Mouse (Mus musculus): ENCODE measurements around the gene Iqgap2. TPM values are rescaled to one million over a fixed set of nuclear protein-coding genes. Genes with fewer than 3 reads are reported as not detected.

The Iqgap2 gene
- polyA plus RNA-seq, 1 experiment = 0.06 TPM

DNA sequence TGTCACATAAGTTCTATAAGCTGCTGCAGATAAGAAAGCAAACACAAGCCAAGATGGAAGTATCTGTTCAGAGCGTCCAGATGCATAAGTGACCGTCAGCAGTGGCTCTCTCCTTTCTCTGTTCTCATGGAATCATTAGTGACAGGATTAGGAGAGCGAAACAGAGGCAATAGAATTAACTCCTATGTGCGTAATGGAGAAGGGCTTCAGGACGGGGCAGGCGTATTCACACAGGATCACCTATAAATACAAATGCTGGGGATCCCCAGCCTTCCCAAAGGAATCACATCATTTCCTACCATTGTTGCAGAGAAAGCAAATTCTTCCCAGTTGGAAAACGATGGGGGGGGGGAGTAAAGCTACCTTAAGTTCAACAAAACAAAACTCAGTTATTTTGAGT, 232.3 kb downstream of the Iqgap2 start:
- Histone ChIP-seq H3ac (ENCODE audit: control insufficient read depth, insufficient read length, low read depth) (no peak overlapping the region), H3K27me3 (ENCODE audit: control insufficient read depth, insufficient read depth, insufficient read length) (no peaks in the 10 kb centered on the region), H3K36me3 (ENCODE audit: control insufficient read depth, insufficient read depth) (no peaks in the 10 kb centered on the region), H3K79me2 (ENCODE audit: control insufficient read depth, insufficient read depth) (no peaks in the 10 kb centered on the region), H3K79me3 (ENCODE audit: low read depth) (no peaks in the 10 kb centered on the region), H3K4me3 (ENCODE audit: insufficient read depth, poor library complexity, severe bottlenecking) (no peak overlapping the region)
- TF ChIP-seq FOSL1 (IDR thresholded peaks at IDR 0.05; ENCODE audit: insufficient read depth, low read length, poor library complexity, severe bottlenecking) (no peak), CEBPB (IDR thresholded peaks at IDR 0.05; ENCODE audit: low read depth) (no peak), USF1 (IDR thresholded peaks at IDR 0.05; ENCODE audit: low read depth) (no peak), MYOG (IDR thresholded peaks at IDR 0.05; ENCODE audit: control insufficient read depth, extremely low read depth, insufficient read length) (no peak), MAX (IDR thresholded peaks at IDR 0.05) (no peak), MYOD1 (IDR thresholded peaks at IDR 0.05; ENCODE audit: control insufficient read depth, insufficient read length, low read depth) (no peak), CTCF (IDR thresholded peaks at IDR 0.05; ENCODE audit: control insufficient read depth, insufficient read depth, insufficient read length) (no peak)

DNA sequence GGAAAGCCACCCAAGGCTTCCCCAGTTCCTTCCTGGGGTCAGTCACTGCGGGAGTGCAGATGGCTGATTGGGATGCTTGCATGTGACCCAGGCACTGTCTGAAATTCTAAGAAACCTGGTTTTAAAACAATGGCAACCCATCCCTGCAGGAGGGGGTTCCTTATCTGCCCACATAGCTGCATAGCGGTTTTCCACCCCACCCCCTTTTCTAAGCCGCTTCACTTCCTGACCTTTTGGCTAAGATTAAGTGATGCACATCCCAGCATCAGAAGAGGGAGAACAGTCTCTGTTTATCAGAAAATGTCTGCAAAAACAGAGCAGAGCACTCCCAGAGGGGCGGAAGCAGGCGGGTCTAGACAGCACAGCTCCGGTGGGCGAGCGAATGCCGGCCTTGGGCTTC, 234.6 kb downstream of the Iqgap2 start:
- Histone ChIP-seq H3K36me3 (ENCODE audit: control insufficient read depth, insufficient read depth) (no peaks in the 10 kb centered on the region), H3K79me3 (ENCODE audit: low read depth) (no peaks in the 10 kb centered on the region), H3ac (ENCODE audit: control insufficient read depth, insufficient read length, low read depth) (no peak overlapping the region), H3K27me3 (ENCODE audit: control insufficient read depth, insufficient read depth, insufficient read length) (no peaks in the 10 kb centered on the region), H3K79me2 (ENCODE audit: control insufficient read depth, insufficient read depth) (no peaks in the 10 kb centered on the region), H3K4me3 (ENCODE audit: insufficient read depth, poor library complexity, severe bottlenecking) (no peak overlapping the region)
- TF ChIP-seq CEBPB (IDR thresholded peaks at IDR 0.05; ENCODE audit: low read depth) (no peak), CTCF (IDR thresholded peaks at IDR 0.05; ENCODE audit: control insufficient read depth, insufficient read depth, insufficient read length) (no peak), MAX (IDR thresholded peaks at IDR 0.05) (no peak), USF1 (IDR thresholded peaks at IDR 0.05; ENCODE audit: low read depth) (no peak), MYOD1 (IDR thresholded peaks at IDR 0.05; ENCODE audit: control insufficient read depth, insufficient read length, low read depth) (no peak), MYOG (IDR thresholded peaks at IDR 0.05; ENCODE audit: control insufficient read depth, extremely low read depth, insufficient read length) (no peak), FOSL1 (IDR thresholded peaks at IDR 0.05; ENCODE audit: insufficient read depth, low read length, poor library complexity, severe bottlenecking) (no peak)

DNA sequence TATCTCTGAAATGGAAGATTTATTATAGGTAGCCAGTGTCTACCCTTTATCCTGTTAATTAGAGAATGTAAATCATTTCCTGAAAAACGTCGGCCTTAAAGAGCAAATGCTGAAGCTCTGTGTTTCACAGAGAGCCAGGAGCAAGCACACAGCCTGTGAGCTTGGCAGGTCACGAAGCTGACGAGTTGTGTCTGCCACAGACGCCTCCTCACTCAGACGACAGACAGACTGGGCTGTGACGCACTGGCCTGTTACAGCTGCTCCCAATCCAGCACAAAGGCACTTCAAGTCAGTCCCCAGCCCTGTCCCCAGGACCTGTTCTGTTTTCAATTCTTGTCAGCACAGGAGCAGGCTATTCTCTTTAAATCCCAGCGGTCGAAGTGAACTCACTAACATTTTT, 236.4 kb downstream of the Iqgap2 start:
- Histone ChIP-seq H3K79me2 (ENCODE audit: control insufficient read depth, insufficient read depth) (no peaks in the 10 kb centered on the region), H3ac (ENCODE audit: control insufficient read depth, insufficient read length, low read depth) (no peak overlapping the region), H3K27me3 (ENCODE audit: control insufficient read depth, insufficient read depth, insufficient read length) (no peaks in the 10 kb centered on the region), H3K4me3 (ENCODE audit: insufficient read depth, poor library complexity, severe bottlenecking) (no peak overlapping the region), H3K79me3 (ENCODE audit: low read depth) (no peaks in the 10 kb centered on the region), H3K36me3 (ENCODE audit: control insufficient read depth, insufficient read depth) (no peaks in the 10 kb centered on the region)
- TF ChIP-seq MAX (IDR thresholded peaks at IDR 0.05) (no peak), MYOG (IDR thresholded peaks at IDR 0.05; ENCODE audit: control insufficient read depth, extremely low read depth, insufficient read length) (no peak), MYOD1 (IDR thresholded peaks at IDR 0.05; ENCODE audit: control insufficient read depth, insufficient read length, low read depth) (no peak), FOSL1 (IDR thresholded peaks at IDR 0.05; ENCODE audit: insufficient read depth, low read length, poor library complexity, severe bottlenecking) (no peak), USF1 (IDR thresholded peaks at IDR 0.05; ENCODE audit: low read depth) (no peak), CEBPB (IDR thresholded peaks at IDR 0.05; ENCODE audit: low read depth) (no peak), CTCF (IDR thresholded peaks at IDR 0.05; ENCODE audit: control insufficient read depth, insufficient read depth, insufficient read length) (no peak)

DNA sequence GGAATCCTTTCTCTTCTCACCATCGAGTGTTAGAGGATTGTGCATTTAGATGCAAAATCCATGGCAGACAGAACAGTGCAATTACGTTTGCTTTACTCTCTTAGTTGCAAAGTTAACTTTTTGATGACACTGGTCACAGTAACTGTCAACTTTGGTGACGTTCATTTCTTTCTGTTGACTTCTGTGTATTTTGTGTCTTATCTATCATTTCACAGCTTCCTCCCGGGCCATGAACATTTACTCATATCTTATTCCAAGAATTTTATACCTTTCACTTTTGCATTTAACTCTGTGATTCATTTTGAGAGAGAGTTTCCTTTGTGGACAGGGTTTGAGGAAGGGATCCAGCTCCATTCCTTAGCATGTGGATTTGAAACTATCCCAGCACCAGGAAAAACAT, 238.0 kb downstream of the Iqgap2 start:
- no peaks in the 10 kb centered on the region for H3K79me2 ChIP-seq (ENCODE audit: control insufficient read depth, insufficient read depth)
- H3K27me3 ChIP-seq (ENCODE audit: control insufficient read depth, insufficient read depth, insufficient read length) = no peaks in the 10 kb centered on the region
- no peak overlapping the region for H3K4me3 ChIP-seq (ENCODE audit: insufficient read depth, poor library complexity, severe bottlenecking)
- no peaks in the 10 kb centered on the region for H3K36me3 ChIP-seq (ENCODE audit: control insufficient read depth, insufficient read depth)
- no peak overlapping the region for H3ac ChIP-seq (ENCODE audit: control insufficient read depth, insufficient read length, low read depth)
- no peaks in the 10 kb centered on the region for H3K79me3 ChIP-seq (ENCODE audit: low read depth)
- no peak for TF ChIP-seq MAX (IDR thresholded peaks at IDR 0.05)
- TF ChIP-seq FOSL1 (IDR thresholded peaks at IDR 0.05; ENCODE audit: insufficient read depth, low read length, poor library complexity, severe bottlenecking) = no peak
- TF ChIP-seq MYOD1 (IDR thresholded peaks at IDR 0.05; ENCODE audit: control insufficient read depth, insufficient read length, low read depth) = no peak
- no peak for TF ChIP-seq CTCF (IDR thresholded peaks at IDR 0.05; ENCODE audit: control insufficient read depth, insufficient read depth, insufficient read length)
- TF ChIP-seq MYOG (IDR thresholded peaks at IDR 0.05; ENCODE audit: control insufficient read depth, extremely low read depth, insufficient read length) = no peak
- no peak for TF ChIP-seq CEBPB (IDR thresholded peaks at IDR 0.05; ENCODE audit: low read depth)
- no peak for TF ChIP-seq USF1 (IDR thresholded peaks at IDR 0.05; ENCODE audit: low read depth)

DNA sequence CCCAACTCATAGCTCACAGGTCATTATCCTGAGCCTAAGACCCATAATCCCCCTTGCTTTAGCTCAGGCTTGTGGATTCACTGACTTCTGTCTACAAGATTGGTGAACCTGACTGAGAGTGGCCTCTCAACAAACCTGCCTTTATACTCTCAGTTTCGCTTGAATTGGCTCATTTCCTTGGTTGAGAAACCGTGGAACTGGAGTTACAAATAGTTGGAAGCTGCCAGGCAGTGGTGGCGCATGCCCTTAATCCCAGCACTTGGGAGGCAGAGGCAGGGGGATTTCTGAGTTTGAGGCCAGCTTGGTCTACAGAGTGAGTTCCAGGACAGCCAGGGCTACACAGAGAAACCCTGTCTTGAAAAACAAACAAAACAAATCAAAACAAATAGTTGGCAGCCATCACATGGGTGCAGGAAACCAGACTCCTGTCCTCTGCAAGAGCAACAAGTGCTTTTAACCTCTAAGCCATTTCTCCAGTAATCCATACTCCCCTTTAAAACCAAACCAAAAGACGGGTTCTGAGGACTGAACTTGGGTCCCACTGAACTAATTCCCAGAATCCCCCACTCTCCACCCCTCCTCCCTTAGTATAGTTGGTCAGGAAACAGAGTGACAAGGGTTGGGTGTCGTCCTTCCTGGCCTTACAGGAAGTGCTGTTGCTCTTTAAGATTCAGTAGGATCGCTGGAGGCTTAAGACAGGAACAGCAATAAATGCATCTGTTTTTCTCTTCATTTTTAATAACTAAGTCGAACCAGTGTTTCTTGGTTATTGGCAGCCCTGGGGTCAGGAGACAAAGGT, 239.7 kb downstream of the Iqgap2 start:
- H3K4me3 ChIP-seq (ENCODE audit: insufficient read depth, poor library complexity, severe bottlenecking) = no peak overlapping the region
- no peaks in the 10 kb centered on the region for H3K79me2 ChIP-seq (ENCODE audit: control insufficient read depth, insufficient read depth)
- no peak overlapping the region for H3ac ChIP-seq (ENCODE audit: control insufficient read depth, insufficient read length, low read depth)
- no peaks in the 10 kb centered on the region for H3K36me3 ChIP-seq (ENCODE audit: control insufficient read depth, insufficient read depth)
- TF ChIP-seq USF1 (IDR thresholded peaks at IDR 0.05; ENCODE audit: low read depth) = no peak
- TF ChIP-seq MAX (IDR thresholded peaks at IDR 0.05) = no peak
- no peak for TF ChIP-seq CEBPB (IDR thresholded peaks at IDR 0.05; ENCODE audit: low read depth)
- no peak for TF ChIP-seq FOSL1 (IDR thresholded peaks at IDR 0.05; ENCODE audit: insufficient read depth, low read length, poor library complexity, severe bottlenecking)
- TF ChIP-seq CTCF (IDR thresholded peaks at IDR 0.05; ENCODE audit: control insufficient read depth, insufficient read depth, insufficient read length) = no peak
- TF ChIP-seq MYOG (IDR thresholded peaks at IDR 0.05; ENCODE audit: control insufficient read depth, extremely low read depth, insufficient read length) = no peak
- no peak for TF ChIP-seq MYOD1 (IDR thresholded peaks at IDR 0.05; ENCODE audit: control insufficient read depth, insufficient read length, low read depth)
- no peaks in the 10 kb centered on the region for H3K27me3 ChIP-seq (ENCODE audit: control insufficient read depth, insufficient read depth, insufficient read length)
- H3K79me3 ChIP-seq (ENCODE audit: low read depth) = no peaks in the 10 kb centered on the region

All from C2C12 (cell line).